Mouse (Mus musculus) liver, postnatal 0 days (tissue): ENCODE results near the gene Sidt1.

Experiments
- CTCF ChIP-seq: sonication (generic); IDR thresholded peaks from 2 replicates; pipeline ENCODE4 v1.5.1; 2016; ENCODE audit warnings: antibody characterized with exemption, low read depth
- EP300 ChIP-seq: IDR thresholded peaks from 2 replicates; pipeline ENCODE4 v1.6.1; 2016; ENCODE audit warnings: antibody characterized with exemption, low read depth, mild to moderate bottlenecking

DNA sequence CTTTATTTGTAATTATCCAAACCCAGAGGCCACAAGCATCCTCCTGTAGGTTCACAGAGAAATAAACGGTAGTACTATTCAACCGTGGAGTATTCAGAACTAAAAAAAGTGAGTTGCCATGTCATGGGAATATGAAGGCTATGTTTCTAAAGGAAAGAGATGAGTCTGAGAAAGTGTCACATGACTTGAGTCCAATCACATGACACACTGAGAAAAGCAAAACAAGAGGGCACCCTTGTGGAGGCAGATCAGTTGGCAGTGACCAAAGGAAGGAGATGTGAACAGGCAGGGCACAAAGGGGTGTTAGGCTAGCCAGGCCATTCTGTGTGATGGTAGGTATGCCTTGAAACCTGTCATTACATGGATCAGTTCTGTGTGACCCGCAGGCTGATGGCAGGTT lies 80.3 kb downstream of the Sidt1 start:
- TF ChIP-seq CTCF: no peak
- TF ChIP-seq EP300: no peak
